Mouse (Mus musculus) CH12.LX (cell line): ENCODE measurements around the gene Vwce. TPM values are rescaled to one million over a fixed set of nuclear protein-coding genes. Genes with fewer than 3 reads are reported as not detected.

Experiments
- DNase-seq: peaks from one replicate; pipeline ENCODE4 v3.0.0-alpha.2; 2013; ENCODE audit errors: extremely low read depth
- H3K27ac ChIP-seq: 2 replicates; pipeline ENCODE4 v1.5.1; 2012; ENCODE audit warnings: low read depth, mild to moderate bottlenecking, control low read depth, moderate library complexity; ENCODE audit not compliant: insufficient read depth
- H3K27me3 ChIP-seq: replicated peaks from 2 replicates; pipeline ENCODE3; 2012; ENCODE audit warnings: inconsistent platforms
- H3K36me3 ChIP-seq, 2 experiments: replicated peaks in 1 of 2; 2 replicates each; pipeline versions ENCODE3 to v1.6.1; 2012; ENCODE audit warnings: inconsistent platforms in 1 of 2, low read length in 1 of 2, mild to moderate bottlenecking in 1 of 2, mixed read lengths in 1 of 2, moderate library complexity in 1 of 2; ENCODE audit not compliant: control insufficient read depth in 1 of 2, insufficient read depth in 1 of 2
- H3K4me1 ChIP-seq, 2 experiments: 2 replicates each; pipeline ENCODE4 v1.6.1; 2012; ENCODE audit warnings: inconsistent platforms in 1 of 2, moderate library complexity in 1 of 2; ENCODE audit not compliant: insufficient read depth in 2 of 2, control insufficient read depth in 1 of 2
- H3K4me2 ChIP-seq: 2 replicates; pipeline ENCODE4 v1.6.1; 2012; ENCODE audit warnings: low read depth, mild to moderate bottlenecking, control low read depth; ENCODE audit not compliant: poor library complexity, insufficient read depth, severe bottlenecking
- H3K4me3 ChIP-seq, 3 experiments: fragments of 150-350 bp in 1 of 3; sonication (generic) in 1 of 3; replicated peaks in 1 of 3; 2 replicates each; pipeline versions ENCODE3 to v1.5.1; 2011 to 2012; ENCODE audit warnings: low read depth in 2 of 3, low read length in 2 of 3, mild to moderate bottlenecking in 2 of 3, moderate library complexity in 2 of 3, control low read depth in 1 of 3, improper control_type of control experiment in 1 of 3, inconsistent platforms in 1 of 3, mixed read lengths in 1 of 3; ENCODE audit not compliant: poor library complexity in 1 of 3
- H3K79me2 ChIP-seq: replicated peaks from 2 replicates; pipeline ENCODE4 v1.6.1; 2012; ENCODE audit warnings: mild to moderate bottlenecking, moderate library complexity; ENCODE audit not compliant: control insufficient read depth, poor library complexity, insufficient read depth, severe bottlenecking; ENCODE audit errors: extremely low read depth
- H3K9ac ChIP-seq: 2 replicates; pipeline ENCODE4 v1.6.1; 2012; ENCODE audit warnings: low read depth, mild to moderate bottlenecking, control low read depth, moderate library complexity; ENCODE audit not compliant: insufficient read depth
- H3K9me3 ChIP-seq: replicated peaks from 2 replicates; pipeline ENCODE3; 2012; ENCODE audit warnings: low read length, inconsistent platforms, mixed read lengths
- E2F4 ChIP-seq: IDR thresholded peaks from 2 replicates; pipeline ENCODE4 v1.6.1; 2011; ENCODE audit warnings: low read depth, low read length, improper control_type of control experiment; ENCODE audit not compliant: insufficient replicate concordance
- ELF1 ChIP-seq: IDR thresholded peaks from 2 replicates; pipeline ENCODE4 v1.6.1; 2014; ENCODE audit warnings: low read depth, mild to moderate bottlenecking, inconsistent platforms, low read length, improper control_type of control experiment
- EP300 ChIP-seq: IDR thresholded peaks from 2 replicates; pipeline ENCODE4 v1.6.1; 2011; ENCODE audit warnings: low read length, improper control_type of control experiment
- ETS1 ChIP-seq: conservative IDR thresholded peaks from 2 replicates; pipeline ENCODE4 v1.6.1; 2012; ENCODE audit warnings: low read depth, mild to moderate bottlenecking, inconsistent platforms, low read length, improper control_type of control experiment, moderate library complexity
- JUN ChIP-seq: IDR thresholded peaks from 2 replicates; pipeline ENCODE4 v1.6.1; 2011; ENCODE audit warnings: low read depth, mild to moderate bottlenecking, low read length, improper control_type of control experiment, moderate library complexity; ENCODE audit not compliant: insufficient read depth
- JUND ChIP-seq: conservative IDR thresholded peaks from 2 replicates; pipeline ENCODE4 v1.6.1; 2011; ENCODE audit warnings: low read depth, low read length, improper control_type of control experiment
- MAFK ChIP-seq: IDR thresholded peaks from 2 replicates; pipeline ENCODE4 v1.6.1; 2011; ENCODE audit warnings: low read length, improper control_type of control experiment; ENCODE audit not compliant: insufficient replicate concordance
- MAX ChIP-seq: IDR thresholded peaks from 2 replicates; pipeline ENCODE4 v1.6.1; 2011; ENCODE audit warnings: low read length, improper control_type of control experiment
- MAZ ChIP-seq: IDR thresholded peaks from 2 replicates; pipeline ENCODE4 v1.6.1; 2012; ENCODE audit warnings: low read depth, mild to moderate bottlenecking, inconsistent platforms, low read length, improper control_type of control experiment, moderate library complexity
- MXI1 ChIP-seq: IDR thresholded peaks from 2 replicates; pipeline ENCODE4 v1.6.1; 2011; ENCODE audit warnings: mild to moderate bottlenecking, low read depth, low read length, improper control_type of control experiment
- NELFE ChIP-seq: IDR thresholded peaks from 2 replicates; pipeline ENCODE4 v1.6.1; 2011; ENCODE audit warnings: low read depth, low read length, improper control_type of control experiment
- NRF1 ChIP-seq: IDR thresholded peaks from 2 replicates; pipeline ENCODE4 v1.6.1; 2014; ENCODE audit warnings: low read depth, mild to moderate bottlenecking, inconsistent platforms, low read length, improper control_type of control experiment, moderate library complexity
- POLR2AphosphoS2 ChIP-seq: IDR thresholded peaks from 2 replicates; pipeline ENCODE4 v1.6.1; 2011; ENCODE audit warnings: low read depth, low read length, improper control_type of control experiment
- RAD21 ChIP-seq: IDR thresholded peaks from 2 replicates; pipeline ENCODE4 v1.6.1; 2011; ENCODE audit warnings: low read depth, mild to moderate bottlenecking, low read length, improper control_type of control experiment, moderate library complexity
- SIN3A ChIP-seq: IDR thresholded peaks from 2 replicates; pipeline ENCODE4 v1.6.1; 2012; ENCODE audit warnings: low read length, improper control_type of control experiment, inconsistent platforms
- SMC3 ChIP-seq: IDR thresholded peaks from 2 replicates; pipeline ENCODE4 v1.6.1; 2011; ENCODE audit warnings: low read depth, low read length, improper control_type of control experiment
- TCF12 ChIP-seq: IDR thresholded peaks from 2 replicates; pipeline ENCODE4 v1.6.1; 2014; ENCODE audit warnings: low read depth, mild to moderate bottlenecking, inconsistent platforms, low read length, improper control_type of control experiment
- USF2 ChIP-seq: conservative IDR thresholded peaks from 2 replicates; pipeline ENCODE4 v1.6.1; 2011; ENCODE audit warnings: low read depth, low read length, improper control_type of control experiment
- dilution Hi-C: fragments of 300-500 bp; cut with MboI; formaldehyde crosslinking; loops from 2 replicates; pipeline ENCODE4 v1.14.3; 2020; ENCODE audit warnings: low sequenced_read_pairs; ENCODE audit not compliant: extremely low pct_unique_long_range_greater_than_20kb, extremely low pct_ligation_motif_present
- in situ Hi-C: fragments of 300-500 bp; cut with MboI; formaldehyde crosslinking; loops from 3 replicates; pipeline ENCODE4 v1.14.3; 2019; ENCODE audit warnings: low sequenced_read_pairs, low pct_ligation_motif_present, low pct_unique_long_range_greater_than_20kb, mixed read lengths
- polyA plus RNA-seq: library from polyadenylated mRNA; unstranded; fragments of >175 nt; gene quantifications from 2 replicates; pipeline ENCODE4 v1.2.1, GENCODE M21; 2012; ENCODE audit warnings: low read depth; ENCODE audit not compliant: insufficient read length
- total RNA-seq, 2 experiments: library from RNA; depleted of rRNA; stranded (reverse); fragments of 300-350 nt in 1 of 2; fragments of >200 nt in 1 of 2; gene quantifications; 2 replicates each; pipeline ENCODE4 v1.2.3; 2012 to 2014

Vwce gene
- total and polyA plus RNA-seq, 3 experiments = 0.04 to 1.3 (median 0.13) TPM

DNA sequence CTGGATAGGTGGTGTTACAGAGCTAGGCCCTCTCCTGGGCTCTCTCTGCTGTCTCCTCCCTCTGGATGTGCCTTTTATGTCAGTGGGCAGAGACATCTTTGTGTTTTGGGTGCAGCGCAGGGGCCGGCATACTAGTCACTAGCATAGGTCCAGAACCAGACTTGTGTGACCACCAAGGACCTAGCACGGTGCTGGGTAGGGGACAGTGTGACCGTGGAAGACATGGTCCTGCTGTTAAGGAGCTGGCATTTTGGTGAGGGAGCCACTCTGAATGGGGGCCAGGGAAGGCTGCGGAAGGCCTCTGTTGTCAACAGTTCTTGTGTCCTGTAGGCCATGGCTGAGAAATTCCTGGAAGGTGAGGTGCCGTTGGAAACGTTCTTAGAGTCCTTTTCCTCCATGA, 78.2 kb downstream of the Vwce start:
- Histone ChIP-seq H3K79me2 (no peaks in the 10 kb centered on the region), H3K4me1 (peaks cover 7 to 34% of the 10 kb centered on the region in 2 experiments; a peak in 3 of 4 replicates), H3K27me3 (no peaks in the 10 kb centered on the region), H3K9me3 (no peaks in the 10 kb centered on the region), H3K27ac (no peak overlapping the region), H3K4me3 (no peak overlapping the region), H3K36me3 (peaks cover 50 to 95% of the 10 kb centered on the region in 2 experiments), H3K4me2 (no peak overlapping the region), H3K9ac (no peak overlapping the region)
- dilution Hi-C loops = no loop called here
- no peak for TF ChIP-seq SMC3
- no peak for TF ChIP-seq MXI1
- TF ChIP-seq USF2 = no peak
- no peak for TF ChIP-seq NELFE
- no peak for TF ChIP-seq E2F4
- no peak for TF ChIP-seq MAX
- no peak for TF ChIP-seq MAZ
- TF ChIP-seq RAD21 = no peak
- no peak for DNase-seq
- in situ Hi-C loops = no loop called here

DNA sequence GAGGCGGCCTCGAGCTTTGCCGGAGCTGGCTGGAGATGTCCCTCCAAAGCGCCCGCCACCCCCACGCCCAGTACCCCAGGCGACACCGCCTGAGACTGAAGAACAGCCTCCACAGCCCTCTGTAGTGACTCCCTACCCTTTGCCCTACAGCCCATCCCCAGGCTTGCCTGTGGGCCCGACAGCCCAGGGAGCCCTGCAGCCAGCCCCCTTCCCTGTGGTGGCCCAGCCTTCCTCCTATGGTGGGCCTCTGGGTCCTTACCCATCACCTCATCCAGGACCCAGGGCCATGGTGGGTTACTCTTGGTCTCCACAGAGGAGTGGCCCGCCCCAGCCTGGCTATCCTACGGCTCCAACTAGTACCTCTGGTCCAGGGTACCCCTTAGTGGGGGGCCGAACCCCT, 78.6 kb downstream of the Vwce start:
- Histone ChIP-seq H3K79me2 (no peaks in the 10 kb centered on the region), H3K9ac (no peak overlapping the region), H3K9me3 (no peaks in the 10 kb centered on the region), H3K36me3 (peaks cover 46 to 93% of the 10 kb centered on the region in 2 experiments), H3K4me1 (peaks cover 7 to 31% of the 10 kb centered on the region in 2 experiments; a peak in 3 of 4 replicates), H3K4me2 (no peak overlapping the region), H3K27me3 (no peaks in the 10 kb centered on the region), H3K27ac (no peak overlapping the region), H3K4me3 (no peak overlapping the region)
- dilution Hi-C loops = no loop called here
- in situ Hi-C loops = no loop called here
- TF ChIP-seq POLR2AphosphoS2 (no peak), SIN3A (no peak), ETS1 (no peak), TCF12 (no peak), JUND (no peak), USF2 (no peak), MAZ (no peak), JUN (no peak), NRF1 (no peak), MAX (no peak), MAFK (no peak), EP300 (no peak), ELF1 (no peak)
- no peak for DNase-seq
